Mouse (Mus musculus) midbrain, embryonic 12.5 days (tissue): ENCODE results near the gene Carns1. TPM values are rescaled to one million over a fixed set of nuclear protein-coding genes. Genes with fewer than 3 reads are reported as not detected.
"Not testable (repeated sequence)": the region's sequence is repeated elsewhere in the genome, so short reads cannot be mapped to it uniquely, and the experiment has no call there.

Source experiments
- ATAC-seq: fragments of 200-750 bp; cut with Nextera tagmentation; 2 replicates; pipeline ENCODE4 v1.8.0; 2017; ENCODE audit warnings: low read depth, moderate TSS enrichment, moderate library complexity; ENCODE audit not compliant: low FRiP score
- H3K27ac ChIP-seq: fragments of 300-500 bp; sonication (generic); replicated peaks from 2 replicates; pipeline ENCODE4 v1.5.1; 2016; ENCODE audit warnings: mild to moderate bottlenecking
- H3K27me3 ChIP-seq: fragments of 300-500 bp; sonication (generic); 2 replicates; pipeline ENCODE4 v1.6.1; 2016; ENCODE audit warnings: mild to moderate bottlenecking
- H3K36me3 ChIP-seq: fragments of 300-500 bp; sonication (generic); 2 replicates; pipeline ENCODE4 v1.6.1; 2016
- H3K4me1 ChIP-seq: fragments of 300-500 bp; sonication (generic); 2 replicates; pipeline ENCODE4 v1.6.1; 2016
- H3K4me2 ChIP-seq: fragments of 300-500 bp; sonication (generic); replicated peaks from 2 replicates; pipeline ENCODE4 v1.6.1; 2016; ENCODE audit warnings: mild to moderate bottlenecking, moderate library complexity
- H3K4me3 ChIP-seq: fragments of 300-500 bp; sonication (generic); 2 replicates; pipeline ENCODE4 v1.5.1; 2016; ENCODE audit warnings: mild to moderate bottlenecking
- H3K9ac ChIP-seq: fragments of 300-500 bp; sonication (generic); replicated peaks from 2 replicates; pipeline ENCODE4 v1.6.1; 2016; ENCODE audit warnings: mild to moderate bottlenecking, moderate library complexity
- H3K9me3 ChIP-seq: fragments of 300-500 bp; sonication (generic); 2 replicates; pipeline ENCODE4 v1.6.1; 2016; ENCODE audit warnings: mild to moderate bottlenecking
- WGBS: fragments of 180-500 bp; shearing (Covaris S2); methylation state at CpG from one replicate; pipeline ENCODE4 v1.1.7; 2016; 5-methylcytosine and 5-hydroxymethylcytosine counted together
- polyA plus RNA-seq: library from polyadenylated mRNA; unstranded; fragments of >200 nt; fragmentation: Nextera tagmentation; extraction: Ambion mirVana; gene quantifications from 2 replicates; pipeline ENCODE4 v1.2.1, GENCODE M21; 2016

Carns1 gene
- polyA plus RNA-seq, 1 experiment from 2014 or later: 4.2 TPM

DNA sequence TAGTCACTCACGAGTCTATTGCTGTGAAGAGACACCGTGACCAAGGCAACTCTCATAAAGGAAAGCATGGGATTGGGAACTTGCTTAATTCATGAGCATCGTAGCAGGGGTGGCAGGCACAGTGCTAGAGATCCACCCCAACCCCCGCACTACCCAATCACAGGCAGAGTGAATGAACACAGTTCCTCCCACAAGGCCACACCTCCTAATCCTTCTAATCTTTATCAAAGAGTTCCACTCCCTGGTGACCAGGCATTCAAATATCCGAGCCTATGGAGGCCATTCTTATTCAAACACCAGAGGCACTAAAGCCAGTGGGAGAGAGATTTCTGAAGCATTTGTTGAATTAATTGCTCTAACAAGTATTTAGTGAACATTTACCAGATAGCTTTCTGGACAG lies 29.3 kb downstream of the Carns1 start:
- Histone ChIP-seq H3K36me3 (peaks cover 7% of the 10 kb centered on the region), H3K27me3 (no peaks in the 10 kb centered on the region; the same call in 1 of the 2 replicates)

GRCm38 (mm10) chr19:4144550-4145498 lies 30.5 kb downstream of the Carns1 start:
- no peak for ATAC-seq
- Histone ChIP-seq H3K9me3 (no peaks in the 10 kb centered on the region), H3K4me1 (peaks cover 18% of the 10 kb centered on the region), H3K27me3 (no peaks in the 10 kb centered on the region; the same call in 1 of the 2 replicates), H3K4me3 (no peak overlapping the region), H3K9ac (no peak overlapping the region), H3K27ac (no peak overlapping the region), H3K36me3 (no peaks in the 10 kb centered on the region), H3K4me2 (no peak overlapping the region)
- WGBS: 85% methylated on average over 16 of the region's 16 CpGs

More for the DNA sequence above, 29.3 kb downstream of the Carns1 start:
- Histone ChIP-seq H3K4me1 (peaks cover 22% of the 10 kb centered on the region), H3K9ac (no peak overlapping the region), H3K27ac (no peak overlapping the region), H3K4me2 (no peak overlapping the region), H3K4me3 (no peak overlapping the region), H3K9me3 (no peaks in the 10 kb centered on the region)
- WGBS: 81% methylated on average over 5 of the region's 5 CpGs
- ATAC-seq: no peak

GRCm38 (mm10) chr19:4143759-4144268 lies 31.5 kb downstream of the Carns1 start, which contains the start of gene Cabp4:
Gene Cabp4, minus strand, starts transcription at chr19:4144033.
- Histone ChIP-seq H3K9ac (no peak within 1 kb of the TSS), H3K27ac (no peak within 1 kb of the TSS)
- 82% methylated on average over 7 of the region's 7 CpGs for WGBS

DNA sequence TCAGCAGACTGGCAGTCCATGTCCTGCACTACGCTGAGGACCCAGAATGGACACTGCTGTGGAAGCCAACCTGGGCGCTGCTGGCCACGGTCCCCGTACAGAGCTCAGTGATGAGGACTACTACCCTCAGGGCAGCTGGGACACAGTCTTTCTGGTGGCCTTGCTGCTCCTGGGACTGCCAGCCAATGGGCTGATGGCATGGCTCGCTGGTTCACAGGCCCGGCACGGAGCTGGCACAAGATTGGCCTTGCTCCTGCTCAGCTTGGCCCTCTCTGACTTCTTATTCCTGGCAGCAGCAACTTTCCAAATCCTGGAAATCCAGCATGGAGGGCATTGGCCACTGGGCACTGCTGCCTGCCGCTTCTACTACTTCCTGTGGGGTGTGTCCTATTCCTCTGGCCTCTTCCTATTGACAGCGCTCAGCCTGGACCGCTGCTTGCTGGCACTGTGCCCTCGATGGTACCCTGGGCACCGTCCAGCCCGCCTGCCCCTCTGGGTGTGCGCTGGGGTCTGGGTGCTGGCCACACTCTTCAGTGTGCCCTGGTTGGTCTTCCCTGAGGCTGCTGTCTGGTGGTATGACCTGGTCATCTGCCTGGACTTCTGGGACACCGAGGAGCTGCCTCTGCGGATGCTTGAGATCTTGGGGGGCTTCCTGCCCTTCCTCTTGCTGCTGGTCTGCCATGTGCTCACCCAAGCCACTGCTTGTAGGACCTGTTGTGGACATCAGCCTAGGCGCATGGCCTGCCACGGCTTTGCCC lies 32.7 kb downstream of the Carns1 start:
- no peaks in the 10 kb centered on the region; the same call in 1 of the 2 replicates for H3K27me3 ChIP-seq
- H3K4me1 ChIP-seq: peaks cover 6% of the 10 kb centered on the region
- H3K9me3 ChIP-seq: no peaks in the 10 kb centered on the region
- no peak overlapping the region for H3K4me2 ChIP-seq
- H3K36me3 ChIP-seq: no peaks in the 10 kb centered on the region
- no peak overlapping the region for H3K4me3 ChIP-seq
- no peak overlapping the region for H3K9ac ChIP-seq
- no peak overlapping the region for H3K27ac ChIP-seq
- 92% methylated on average over 18 of the region's 18 CpGs for WGBS
- ATAC-seq: no peak

More at GRCm38 (mm10) chr19:4143759-4144268, 31.5 kb downstream of the Carns1 start, which contains the start of gene Cabp4:
- Histone ChIP-seq H3K4me1 (peaks cover 13% of the 10 kb centered on the region), H3K27me3 (no peaks in the 10 kb centered on the region; the same call in 1 of the 2 replicates), H3K36me3 (no peaks in the 10 kb centered on the region), H3K9me3 (no peaks in the 10 kb centered on the region), H3K4me3 (no peak within 1 kb of the TSS), H3K4me2 (no peak within 1 kb of the TSS)
- no peak for ATAC-seq

GRCm38 (mm10) chr19:4140147-4140546 lies 35.1 kb downstream of the Carns1 start:
- no peak for ATAC-seq
- 83% methylated on average over 6 of the region's 6 CpGs for WGBS
- H3K27ac ChIP-seq: no peak overlapping the region

DNA sequence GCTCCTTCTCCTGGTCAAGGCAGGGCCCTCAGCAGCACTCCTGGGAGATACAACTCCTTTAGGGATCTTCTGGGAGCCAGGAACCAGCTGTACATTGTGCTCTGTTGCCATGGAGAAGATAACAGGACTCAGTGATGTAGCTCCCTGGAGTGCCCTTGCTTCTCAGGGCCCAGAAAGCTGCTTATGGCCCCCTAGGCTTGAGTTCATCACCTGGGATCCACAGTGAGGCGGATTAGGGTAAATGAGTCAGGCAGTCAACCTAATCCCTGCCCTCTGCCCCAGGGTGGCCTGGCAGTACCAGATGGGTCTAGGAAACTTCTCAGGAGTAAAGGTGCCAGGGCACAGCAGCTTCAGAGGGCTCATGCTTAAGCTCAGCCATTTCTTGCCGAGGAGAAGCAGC lies 35.8 kb downstream of the Carns1 start, which contains the start of gene Gpr152:
Gene Gpr152, plus strand, starts transcription at position 342 of the 400 bp plus-strand sequence.
- Histone ChIP-seq H3K9me3 (no peaks in the 10 kb centered on the region), H3K27me3 (no peaks in the 10 kb centered on the region; the same call in 1 of the 2 replicates), H3K36me3 (no peaks in the 10 kb centered on the region), H3K4me1 (peaks cover 5% of the 10 kb centered on the region; the same call in 1 of the 2 replicates), H3K27ac (no peak within 1 kb of the TSS), H3K9ac (0 out of 2 replicates have a peak within 1 kb of the TSS, but pooled peaks have one; percentile 11), H3K4me3 (no peak within 1 kb of the TSS), H3K4me2 (no peak within 1 kb of the TSS)
- 55% methylated on average over 2 of the region's 2 CpGs for WGBS
- no peak for ATAC-seq

More at GRCm38 (mm10) chr19:4140147-4140546, 35.1 kb downstream of the Carns1 start:
- no peaks in the 10 kb centered on the region for H3K9me3 ChIP-seq
- no peak overlapping the region for H3K4me3 ChIP-seq
- no peak overlapping the region for H3K4me2 ChIP-seq
- H3K27me3 ChIP-seq: no peaks in the 10 kb centered on the region; the same call in 1 of the 2 replicates
- no peak overlapping the region for H3K9ac ChIP-seq
- H3K36me3 ChIP-seq: no peaks in the 10 kb centered on the region
- peaks cover 5% of the 10 kb centered on the region; the same call in 1 of the 2 replicates for H3K4me1 ChIP-seq

- no peak overlapping the region for H3K27ac ChIP-seq
- no peak overlapping the region for H3K9ac ChIP-seq
- ATAC-seq: no peak
- WGBS: 85% methylated on average over 5 of the region's 5 CpGs
- no peak overlapping the region for H3K4me3 ChIP-seq
- H3K27me3 ChIP-seq: no peaks in the 10 kb centered on the region; the same call in 1 of the 2 replicates
- H3K36me3 ChIP-seq: peaks cover 6% of the 10 kb centered on the region
- peaks cover 5% of the 10 kb centered on the region; the same call in 1 of the 2 replicates for H3K4me1 ChIP-seq
- no peaks in the 10 kb centered on the region for H3K9me3 ChIP-seq
- no peak overlapping the region for H3K4me2 ChIP-seq
These were observed 37.4 kb downstream of the Carns1 start for GRCm38 (mm10) chr19:4137913-4138312.

GRCm38 (mm10) chr19:4136463-4136862 lies 38.8 kb downstream of the Carns1 start:
- 81% methylated on average over 5 of the region's 5 CpGs for WGBS
- no peak overlapping the region for H3K4me2 ChIP-seq
- H3K4me1 ChIP-seq: peaks cover 5% of the 10 kb centered on the region; the same call in 1 of the 2 replicates
- peaks cover 21% of the 10 kb centered on the region for H3K36me3 ChIP-seq
- no peak overlapping the region for H3K9ac ChIP-seq
- H3K27me3 ChIP-seq: no peaks in the 10 kb centered on the region
- no peaks in the 10 kb centered on the region for H3K9me3 ChIP-seq
- ATAC-seq: no peak
- no peak overlapping the region for H3K27ac ChIP-seq
- no peak overlapping the region for H3K4me3 ChIP-seq

GRCm38 (mm10) chr19:4135963-4136345 lies 39.3 kb downstream of the Carns1 start:
- H3K4me1 ChIP-seq, ATAC-seq, H3K9ac ChIP-seq, H3K9me3 ChIP-seq, H3K27me3 ChIP-seq, H3K27ac ChIP-seq, H3K4me3 ChIP-seq, H3K4me2 ChIP-seq: not testable (repeated sequence)
- 21% methylated on average over 8 of the region's 8 CpGs for WGBS
- H3K36me3 ChIP-seq: peaks cover 26% of the 10 kb centered on the region

DNA sequence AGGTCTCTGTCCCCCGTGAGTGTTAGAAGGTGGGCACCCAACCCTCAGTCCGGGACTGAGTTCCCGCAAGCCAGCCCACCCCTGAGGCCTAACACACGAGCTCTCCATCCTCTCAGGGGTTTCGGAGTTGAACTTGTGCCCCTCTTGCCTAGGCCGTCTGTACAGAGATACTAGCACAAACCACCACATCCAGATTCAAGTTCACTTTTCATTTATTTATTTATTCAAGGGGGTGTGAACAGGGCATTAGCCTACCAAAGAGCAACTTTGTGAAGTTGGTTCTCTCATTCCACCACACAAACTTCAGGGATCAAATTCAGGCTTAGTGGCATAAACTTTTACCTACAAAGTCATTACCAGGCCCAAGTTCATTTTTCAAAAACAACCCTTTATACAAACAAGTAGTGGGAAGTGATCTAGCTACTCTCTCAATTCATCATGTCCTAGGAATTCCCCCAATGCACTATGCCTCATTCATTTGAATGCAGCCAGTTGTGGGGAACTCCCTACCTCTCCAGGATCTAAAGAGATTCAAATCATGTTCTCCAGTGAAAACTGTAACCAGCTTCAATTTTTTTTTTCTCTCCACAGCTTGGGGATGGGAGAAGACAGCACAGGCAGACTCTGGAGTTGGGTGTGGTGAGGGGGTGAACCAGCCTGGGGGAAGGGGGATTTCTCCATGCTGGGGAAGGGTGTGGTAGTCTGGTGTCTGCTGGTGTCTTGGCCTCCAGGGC lies 39.9 kb downstream of the Carns1 start:
- not testable (repeated sequence) for H3K4me2 ChIP-seq, H3K9me3 ChIP-seq, H3K4me1 ChIP-seq, H3K27me3 ChIP-seq, H3K9ac ChIP-seq, ATAC-seq, H3K27ac ChIP-seq, H3K4me3 ChIP-seq
- H3K36me3 ChIP-seq: peaks cover 27% of the 10 kb centered on the region
- 84% methylated on average over 6 of the region's 6 CpGs for WGBS

DNA sequence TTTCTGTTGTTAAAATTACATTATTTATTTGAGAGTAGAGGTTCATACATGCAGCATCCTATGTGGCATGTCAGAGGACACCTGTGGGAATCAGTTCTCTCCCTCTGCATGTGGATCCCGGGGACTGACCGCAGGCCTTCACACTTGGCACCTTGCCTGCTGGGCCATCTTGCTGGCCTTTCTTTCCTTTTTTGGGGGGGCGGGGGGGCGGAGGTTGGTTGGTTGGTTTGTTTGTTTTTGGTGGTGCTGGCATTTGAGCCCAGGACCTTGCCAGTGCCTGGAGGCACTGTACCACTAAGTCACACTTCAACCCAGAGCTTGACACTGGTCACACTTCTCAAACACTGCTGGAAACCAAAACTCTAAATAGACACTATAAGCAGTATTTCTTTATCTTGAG lies 40.9 kb downstream of the Carns1 start:
- WGBS: 90% methylated on average over 4 of the region's 4 CpGs
- no peak overlapping the region for H3K4me2 ChIP-seq
- no peak overlapping the region for H3K9ac ChIP-seq
- no peak for ATAC-seq
- no peaks in the 10 kb centered on the region for H3K27me3 ChIP-seq
- no peaks in the 10 kb centered on the region for H3K9me3 ChIP-seq
- H3K36me3 ChIP-seq: peaks cover 36% of the 10 kb centered on the region
- H3K4me3 ChIP-seq: no peak overlapping the region
- H3K4me1 ChIP-seq: peaks cover 3% of the 10 kb centered on the region; the same call in 1 of the 2 replicates
- H3K27ac ChIP-seq: no peak overlapping the region
